ENCODE assay signal across 25 mouse cellular contexts in genomic region chr13:58853685-58854084, GRCm38 (mm10). TPM values are rescaled to one million over a fixed set of nuclear protein-coding genes. Genes with fewer than 3 reads are reported as not detected.
A peak's percentile ranks its signal among the peaks of the same experiment; 100 is the strongest.
DNase-seq lines count a peak whose midpoint lies in the region; ATAC-seq and TF ChIP-seq lines count a peak whose summit lies in the region.
"Had no signal": no experiment of that assay in that cellular context is flagged by ENCODE, and none has a peak within 500 bp of the region (broad histone marks: within the 10 kb centered on the region; RNA-seq: fewer than 3 reads in every experiment).

No protein-coding gene starts in this region.

- no peaks in the 10 kb centered on the region for H3K27me3 ChIP-seq in midbrain, postnatal 0 days (ENCODE audit: insufficient read depth, low read length)
- no peaks in the 10 kb centered on the region for H3K27me3 ChIP-seq in midbrain, embryonic 14.5 days (ENCODE audit: control insufficient read depth, insufficient read depth, low read length)
- H3K27me3 ChIP-seq: forebrain, embryonic 13.5 days; intestine, embryonic 15.5 days; limb, embryonic 12.5 days; liver, embryonic 15.5 days; lung, embryonic 15.5 days; neural tube, embryonic 13.5 days had no signal

- H3K27ac ChIP-seq in midbrain, postnatal 0 days (ENCODE audit: low read depth, low read length) = no peak overlapping the region
- no peak overlapping the region for H3K27ac ChIP-seq in midbrain, embryonic 14.5 days (replicated peaks; ENCODE audit: low read depth, low read length)
- H3K27ac ChIP-seq: forebrain, embryonic 13.5 days; intestine, embryonic 15.5 days; kidney, postnatal 0 days; limb, embryonic 12.5 days; liver, embryonic 15.5 days; lung, embryonic 15.5 days; neural tube, embryonic 13.5 days had no signal

- TF ChIP-seq CTCF in midbrain, postnatal 0 days (IDR thresholded peaks at IDR 0.05) = no peak

- no peak overlapping the region for H3K4me2 ChIP-seq in midbrain, postnatal 0 days (ENCODE audit: low read depth, low read length, poor library complexity, severe bottlenecking)
- H3K4me2 ChIP-seq in midbrain, embryonic 14.5 days (ENCODE audit: low read length) = no peak overlapping the region
- H3K4me2 ChIP-seq: forebrain, embryonic 13.5 days; intestine, embryonic 15.5 days; limb, embryonic 12.5 days; liver, embryonic 15.5 days; lung, embryonic 15.5 days; midbrain, embryonic 11.5 days; neural tube, embryonic 13.5 days had no signal

- H3K4me3 ChIP-seq in midbrain, postnatal 0 days (ENCODE audit: low read depth, low read length) = no peak overlapping the region
- H3K4me3 ChIP-seq in midbrain, embryonic 14.5 days (replicated peaks; ENCODE audit: low read depth, low read length) = no peak overlapping the region
- H3K4me3 ChIP-seq: forebrain, embryonic 13.5 days; intestine, embryonic 15.5 days; limb, embryonic 12.5 days; liver, embryonic 15.5 days; lung, embryonic 15.5 days; neural tube, embryonic 13.5 days had no signal

- no peaks in the 10 kb centered on the region for H3K4me1 ChIP-seq in midbrain, postnatal 0 days (ENCODE audit: insufficient read depth, low read length)
- no peaks in the 10 kb centered on the region for H3K4me1 ChIP-seq in midbrain, embryonic 14.5 days (ENCODE audit: control insufficient read depth, insufficient read depth, low read length)
- H3K4me1 ChIP-seq: forebrain, embryonic 13.5 days; intestine, embryonic 15.5 days; limb, embryonic 12.5 days; liver, embryonic 15.5 days; lung, embryonic 15.5 days; neural tube, embryonic 13.5 days had no signal

- WGBS in midbrain, postnatal 0 days = 80% methylated on average over 6 of the region's 6 CpGs
- 94% methylated on average over 6 of the region's 6 CpGs for WGBS in midbrain, embryonic 14.5 days

- H3K36me3 ChIP-seq in midbrain, postnatal 0 days (ENCODE audit: insufficient read depth, low read length) = peaks cover 9% of the 10 kb centered on the region; the same call in 1 of the 2 replicates
- peaks cover 3% of the 10 kb centered on the region; the same call in 1 of the 2 replicates for H3K36me3 ChIP-seq in midbrain, embryonic 14.5 days (ENCODE audit: control insufficient read depth, insufficient read depth, low read length)
- H3K36me3 ChIP-seq: intestine, embryonic 15.5 days; limb, embryonic 12.5 days; liver, embryonic 15.5 days; lung, embryonic 15.5 days had no signal

- no peak for DNase-seq in frontal cortex, postnatal 25 days (ENCODE audit: low spot score in 2 of 2)
- peak; percentile 37 for DNase-seq in midbrain, postnatal 0 days (ENCODE audit: low spot score)
- no peak for DNase-seq in midbrain, embryonic 14.5 days
- peak; percentile 64 to 68 for DNase-seq in cerebellum, postnatal 10 days
- DNase-seq in adrenal gland, adult 18-20 months (ENCODE audit: low spot score in 2 of 2) = no peak
- no peak for DNase-seq in urinary bladder, postnatal 10 days (ENCODE audit: low spot score)
- DNase-seq: adrenal gland, adult 8-10 months; heart, postnatal 14 days; kidney, adult 2 months; kidney, postnatal 4 days; layer of hippocampus, adult 9-11 months; thymus, adult 2 months; thymus, postnatal 36 days had no signal

- no peak overlapping the region for H3K9ac ChIP-seq in midbrain, postnatal 0 days (replicated peaks; ENCODE audit: low read length, poor library complexity, severe bottlenecking)
- no peak overlapping the region for H3K9ac ChIP-seq in midbrain, embryonic 14.5 days (replicated peaks; ENCODE audit: low read length)
- H3K9ac ChIP-seq: forebrain, embryonic 13.5 days; intestine, embryonic 15.5 days; limb, embryonic 12.5 days; liver, embryonic 15.5 days; lung, embryonic 15.5 days; neural tube, embryonic 13.5 days had no signal

- no peaks in the 10 kb centered on the region for H3K9me3 ChIP-seq in midbrain, postnatal 0 days (ENCODE audit: low read length)
- H3K9me3 ChIP-seq in midbrain, embryonic 14.5 days (ENCODE audit: control insufficient read depth, low read length) = no peaks in the 10 kb centered on the region
- H3K9me3 ChIP-seq: forebrain, embryonic 13.5 days; intestine, embryonic 15.5 days; liver, embryonic 15.5 days; lung, embryonic 15.5 days; neural tube, embryonic 13.5 days had no signal

- ATAC-seq in frontal cortex, adult (ENCODE audit: low TSS enrichment) = 0 out of 2 replicates have a peak, but pooled peaks have one; percentile 25
- no peak for ATAC-seq in midbrain, postnatal 0 days (ENCODE audit: low FRiP score)
- ATAC-seq in midbrain, embryonic 14.5 days (ENCODE audit: low FRiP score, low TSS enrichment) = no peak
- ATAC-seq: CD4-positive, CD25-positive, alpha-beta regulatory T cell, adult 4 months; forebrain, embryonic 13.5 days; hindbrain, embryonic 16.5 days; intestine, embryonic 15.5 days had no signal

RNA-seq across cellular contexts. Expression of gene Ntrk2, which starts 47.3 kb away (rescaled TPM):
- total RNA-seq in midbrain, postnatal 0 days (2014; rRNA removed) = 202 and 207 TPM in 2 replicates
- 138 and 141 TPM in 2 replicates for polyA plus RNA-seq in midbrain, postnatal 0 days (2015; fragmentation: Nextera tagmentation; extraction: Ambion mirVana)
- polyA plus RNA-seq in midbrain, embryonic 14.5 days (2014; fragmentation: Nextera tagmentation; extraction: Ambion mirVana) = 96.7 and 100 TPM in 2 replicates
- 10 to 100 TPM; 26.2 to 56.1 TPM for total RNA-seq in adrenal gland, adult 18-20 months (2021)
- total RNA-seq: megakaryocyte, adult 5-6 weeks had no signal
- polyA plus RNA-seq: CD4-positive, CD25-positive, alpha-beta regulatory T cell, adult 4 months had no signal

Comparison
In these comparisons a context has a peak if more than half of its experiments do, and no peak if none do; other contexts are left out.
1. DNase-seq: peak in midbrain, postnatal 0 days (single experiment) and cerebellum, postnatal 10 days (2 of 2); none in frontal cortex, postnatal 25 days (0 of 2), midbrain, embryonic 14.5 days (single experiment), adrenal gland, adult 18-20 months (0 of 2) and urinary bladder, postnatal 10 days (single experiment).